Mouse (Mus musculus) monocyte, adult 2 months (primary cell): ENCODE data around the gene Akt2.

Experiments used
- DNase-seq, 2 experiments: peaks; one replicate each; pipeline ENCODE4 v3.0.0; 2022; ENCODE audit warnings: low spot score in 2 of 2, low read depth in 1 of 2

Gene Akt2

GRCm38 (mm10) chr7:27657824-27658395, 66.6 kb downstream of the Akt2 start:
- no peak for DNase-seq

DNA sequence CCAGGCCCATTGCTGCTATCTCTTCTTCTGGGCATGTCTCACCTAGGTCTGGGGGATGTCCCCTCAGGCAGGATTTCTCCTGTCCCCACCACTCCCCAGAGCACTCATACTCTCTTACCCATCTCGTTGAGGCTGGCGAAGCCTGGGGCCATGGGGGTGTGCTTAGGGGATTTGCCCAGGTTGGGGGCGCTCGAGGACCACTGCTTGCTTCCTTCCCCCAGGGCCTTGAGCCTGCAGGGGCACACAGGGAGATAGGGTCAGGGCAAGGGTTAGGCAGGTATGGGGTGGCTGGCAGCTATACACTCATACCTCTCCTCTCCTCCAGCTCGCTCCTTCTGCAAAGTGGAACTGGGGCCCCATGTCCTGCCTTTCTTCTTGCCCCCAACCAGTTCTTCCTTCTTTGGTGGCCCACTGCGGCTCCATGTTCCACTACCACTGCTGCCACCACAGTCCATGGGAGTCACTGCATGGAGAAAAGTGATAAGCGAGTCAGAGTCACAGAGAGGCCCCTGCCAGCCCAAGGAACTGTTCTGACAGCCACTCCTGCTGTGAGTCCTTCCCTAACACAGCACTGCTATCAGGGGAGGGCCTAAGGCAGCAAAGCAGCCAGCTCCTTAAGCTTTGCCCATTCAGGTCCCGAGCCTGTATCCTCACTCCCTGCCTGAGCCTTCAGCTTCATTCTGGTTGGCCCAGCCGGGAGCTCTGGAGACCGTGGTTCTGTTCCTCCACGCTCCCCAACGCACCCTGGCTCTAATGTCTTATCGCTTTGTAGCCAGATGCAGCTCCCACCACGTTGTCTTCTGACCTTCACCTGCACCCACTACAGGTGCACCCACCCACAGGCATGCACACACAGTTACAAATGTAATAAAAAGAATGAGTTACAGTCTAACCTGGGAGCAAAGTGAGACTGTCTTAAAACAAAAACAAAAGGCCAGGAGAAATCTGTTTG, 67.6 kb downstream of the Akt2 start:
- no peak for DNase-seq

- DNase-seq, result no peak
These were observed 70.7 kb downstream of the Akt2 start for GRCm38 (mm10) chr7:27662038-27662437.

- no peak for DNase-seq
These were observed 81.8 kb downstream of the Akt2 start for GRCm38 (mm10) chr7:27673064-27673574.

DNA sequence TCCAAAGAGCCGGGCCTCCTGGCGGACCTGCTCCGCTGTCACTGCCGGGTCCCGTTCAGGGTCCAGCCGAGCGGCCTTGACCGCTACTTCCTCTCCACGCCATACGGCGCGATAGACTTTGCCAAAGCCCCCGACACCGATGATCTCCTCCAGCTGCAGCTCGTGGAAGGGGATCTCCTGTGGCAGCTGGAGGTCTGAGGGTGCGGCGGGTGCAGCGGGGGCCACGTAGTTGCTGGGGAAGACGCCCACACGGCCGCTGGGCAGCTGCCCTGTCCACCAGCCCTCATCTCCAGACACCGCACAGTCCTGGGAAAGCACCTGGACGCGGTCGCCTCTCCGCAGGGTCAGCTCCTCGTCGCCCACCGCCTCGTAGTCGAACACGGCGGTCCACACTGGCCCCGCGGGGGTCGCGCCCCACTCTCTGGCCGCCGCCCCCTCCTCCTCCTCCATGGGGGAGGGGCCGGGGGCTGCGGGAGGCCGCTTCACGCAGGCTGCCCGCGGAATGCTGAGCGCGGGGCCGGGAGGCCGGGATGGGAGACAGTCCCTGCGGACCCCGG, 82.3 kb downstream of the Akt2 start:
- no peak for DNase-seq

DNA sequence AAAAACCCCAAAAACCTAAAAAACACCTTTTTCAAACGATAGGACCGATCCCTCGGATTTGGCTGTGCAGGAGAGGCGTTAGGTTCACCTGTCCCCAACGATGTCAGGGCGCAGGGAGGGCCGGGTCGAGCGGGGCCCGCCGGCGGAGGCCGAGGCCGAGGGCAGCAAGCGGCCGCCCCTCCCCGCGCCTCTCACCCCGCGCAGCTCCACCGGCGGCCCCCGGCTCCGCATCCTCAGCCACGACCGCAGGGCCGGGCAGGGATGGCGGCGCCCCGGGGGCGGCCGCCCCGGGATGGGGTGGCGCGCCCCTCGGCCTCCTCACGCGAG, 82.8 kb downstream of the Akt2 start:
- DNase-seq, result no peak

- DNase-seq, result peak; percentile 57 to 77
These were observed 83.3 kb downstream of the Akt2 start, which contains the start of gene Map3k10 for GRCm38 (mm10) chr7:27674522-27675221. Map3k10 (minus strand) TSS chr7:27674598.

- no peak for DNase-seq
These were observed 83.9 kb downstream of the Akt2 start for GRCm38 (mm10) chr7:27675222-27675612.

DNA sequence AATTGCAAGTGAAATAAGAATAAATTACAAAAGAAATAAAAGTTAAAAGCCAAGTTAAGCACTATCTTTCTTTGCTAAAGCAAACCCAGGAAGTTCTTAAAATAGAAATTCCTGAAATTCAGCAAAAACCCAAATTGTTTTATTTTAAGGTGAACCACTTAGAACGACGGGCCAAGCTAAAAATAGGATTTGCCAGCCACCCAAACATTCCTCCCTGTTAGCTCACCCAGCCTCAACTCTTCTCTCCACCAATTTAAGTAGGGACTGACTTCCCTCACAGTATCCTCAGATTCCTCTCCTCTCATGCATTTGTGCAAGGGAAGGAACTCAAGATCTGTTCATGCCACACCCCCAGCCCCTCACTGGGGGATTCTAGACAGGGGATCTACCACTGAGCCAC, 91.9 kb downstream of the Akt2 start:
- DNase-seq, result no peak

DNA sequence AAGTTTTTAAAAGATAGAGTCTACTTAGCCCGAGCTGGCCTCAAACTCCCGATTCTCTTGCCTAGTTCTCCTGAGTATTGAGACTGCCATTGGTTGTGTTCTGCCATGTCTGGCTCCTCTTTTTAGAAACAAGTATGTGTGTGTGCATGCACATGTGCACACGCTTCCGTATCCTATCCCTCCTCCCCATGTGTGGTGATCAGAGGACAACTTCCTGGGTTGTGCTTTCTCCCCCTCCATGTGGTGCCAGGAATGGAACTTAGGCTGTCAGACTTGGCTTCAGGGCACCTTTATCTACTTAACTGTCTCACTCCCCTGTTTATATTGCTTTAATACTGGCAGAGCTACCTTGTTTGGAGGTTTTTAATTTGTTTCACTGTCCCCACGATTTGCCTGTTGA, 93.9 kb downstream of the Akt2 start:
- DNase-seq, result no peak

DNA sequence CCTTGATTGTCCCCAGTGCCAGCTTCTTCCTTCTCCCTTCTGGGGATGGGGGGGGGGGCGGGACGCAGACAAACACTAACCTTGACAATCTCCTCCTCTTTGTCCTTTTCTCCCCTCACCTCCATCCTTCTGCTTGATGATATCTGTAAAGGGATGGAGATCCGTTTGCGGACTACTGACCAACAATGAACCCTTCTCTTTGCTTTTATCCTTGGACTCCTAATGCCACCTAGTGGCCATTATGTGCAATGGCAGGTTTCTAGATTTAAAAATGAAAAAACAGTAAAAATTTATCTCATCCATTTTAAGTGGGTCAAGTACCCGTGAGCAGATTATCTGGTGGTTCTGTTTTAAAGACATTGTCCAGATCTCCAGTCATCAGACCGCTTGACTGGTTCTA, 94.3 kb downstream of the Akt2 start:
- no peak for DNase-seq

GRCm38 (mm10) chr7:27687043-27687442, 95.7 kb downstream of the Akt2 start:
- no peak for DNase-seq

DNA sequence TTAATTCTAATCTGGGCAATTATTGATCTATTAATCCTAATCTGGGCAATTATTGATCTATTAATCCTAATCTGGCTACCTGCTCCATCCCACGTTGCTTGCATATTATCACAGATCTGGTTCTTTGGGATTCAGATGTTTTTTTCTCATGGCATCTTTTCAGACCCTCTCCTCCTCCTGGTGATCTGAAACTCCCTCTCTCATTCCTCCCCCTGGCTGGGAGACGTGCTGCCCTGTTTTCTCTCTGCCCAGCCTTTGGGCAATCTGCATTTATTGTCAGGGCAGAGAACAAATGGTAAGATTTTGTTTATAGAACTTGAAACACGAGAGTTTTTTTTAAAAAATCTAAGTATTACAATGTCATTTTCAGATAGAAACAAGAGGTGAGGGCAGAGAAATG, 96.5 kb downstream of the Akt2 start:
- no peak for DNase-seq

GRCm38 (mm10) chr7:27688246-27688788, 97.0 kb downstream of the Akt2 start:
- no peak for DNase-seq

DNA sequence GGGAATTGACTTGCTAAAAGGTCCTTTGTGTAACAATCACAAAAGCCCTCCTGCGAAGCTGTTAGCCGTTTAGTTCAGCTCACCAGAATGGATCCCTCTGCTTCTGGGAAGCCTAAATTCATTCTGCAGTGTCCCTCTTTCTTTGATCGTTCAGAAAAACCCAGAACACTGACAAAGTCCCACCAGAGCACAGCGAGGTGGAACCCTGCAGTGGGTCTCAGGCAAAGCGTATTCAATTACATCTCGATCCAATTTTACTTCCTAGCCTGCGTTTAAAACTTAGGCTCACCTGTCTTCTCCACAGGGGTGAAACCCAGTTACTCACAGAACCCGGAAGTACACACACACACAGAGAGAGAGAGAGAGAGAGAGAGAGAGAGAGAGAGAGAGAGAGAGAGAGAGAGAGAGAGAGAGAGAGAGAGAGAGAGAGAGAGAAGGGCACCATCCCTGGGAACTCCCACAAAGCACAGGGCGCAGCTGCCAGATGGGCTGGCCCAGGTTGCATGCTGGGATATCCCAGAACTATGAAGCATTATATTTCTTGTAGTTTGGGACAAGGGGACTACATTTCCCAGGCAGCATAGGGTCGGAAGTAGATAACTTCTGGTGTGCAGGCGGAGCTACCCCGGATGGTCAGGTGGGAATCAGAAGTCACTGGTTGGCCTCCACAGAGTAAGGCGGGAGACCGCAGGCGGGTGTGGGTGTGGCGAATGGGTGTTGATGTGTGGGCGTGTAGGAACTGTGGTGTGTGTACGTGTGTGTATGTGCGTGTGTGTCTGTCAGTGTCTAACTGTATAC, 97.7 kb downstream of the Akt2 start, which contains the start of gene Zfp607b:
Zfp607b (plus strand) TSS at position 526 of the 798 bp plus-strand sequence.
- peak; percentile 85 to 87 for DNase-seq
